Mouse (Mus musculus) spleen, postnatal 4 days (tissue): Measurements from ENCODE around the gene Rabgap1l.
A peak's percentile ranks its signal among the peaks of the same experiment; 100 is the strongest.

Experiments used
- DNase-seq, 2 experiments: peaks; one replicate each; pipeline ENCODE4 v3.0.0; 2022; ENCODE audit warnings: low spot score in 2 of 2

Rabgap1l gene

DNA sequence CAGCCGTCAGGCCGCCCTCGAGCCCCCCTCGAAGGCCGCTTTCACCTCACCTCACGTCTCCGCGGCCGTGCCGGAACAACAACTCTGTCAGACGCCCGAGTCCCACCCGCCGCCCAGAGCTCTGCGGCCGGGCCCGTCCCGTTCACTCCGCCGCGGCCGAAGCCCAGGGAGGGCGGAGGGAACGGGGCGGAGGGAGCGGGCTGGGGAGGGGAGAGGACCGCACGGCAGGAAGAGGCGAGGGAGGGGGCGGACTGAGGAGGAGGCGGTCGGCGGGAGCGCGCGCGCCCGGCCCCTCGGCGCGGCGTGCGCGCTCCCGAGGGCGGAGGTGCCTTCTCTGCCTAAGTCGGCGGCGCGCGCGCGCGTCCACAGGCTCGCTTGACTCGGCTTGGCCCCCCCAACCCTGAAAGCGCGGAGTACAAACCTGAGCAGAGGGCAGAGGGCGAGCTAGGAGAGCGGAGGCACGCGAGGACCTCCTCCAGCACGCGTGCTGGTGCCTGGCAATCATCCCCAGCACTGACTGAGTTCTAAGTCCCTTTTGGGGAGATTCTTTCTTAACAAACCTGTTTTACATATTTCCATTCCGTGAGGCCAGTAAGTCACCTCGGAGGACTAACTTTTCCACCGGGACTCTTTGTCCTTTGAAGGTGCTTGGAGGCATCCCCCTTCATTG lies at the start of gene Rabgap1l:
Rabgap1l (minus strand) TSS at position 526 of the 670 bp plus-strand sequence.
- DNase-seq, result peak; percentile 87 to 94

- DNase-seq, result no peak
Measured at GRCm38 (mm10) chr1:160842567-160842966, 49.6 kb upstream of the Rabgap1l start.

DNA sequence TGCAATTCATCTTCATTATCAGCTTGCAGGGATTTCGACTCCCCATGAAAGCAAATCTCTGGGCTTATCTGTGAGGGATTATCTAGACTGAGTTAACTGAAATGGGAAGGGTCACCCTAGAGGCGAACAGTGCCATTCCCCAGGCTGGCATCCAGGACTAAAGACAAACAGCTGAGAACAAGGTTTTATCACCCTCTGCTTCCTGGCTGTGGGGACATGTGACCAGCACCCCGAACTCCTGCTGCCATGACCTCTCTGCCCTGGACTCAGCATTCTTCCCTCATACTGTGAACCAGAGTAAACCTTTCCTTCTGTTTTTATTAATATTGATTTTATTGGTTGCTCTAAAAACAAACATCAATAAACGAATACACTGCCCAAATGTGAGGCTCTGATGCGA lies 47.6 kb upstream of the Rabgap1l start:
- DNase-seq, result peak in 1 of 2 experiments; percentile 40

DNA sequence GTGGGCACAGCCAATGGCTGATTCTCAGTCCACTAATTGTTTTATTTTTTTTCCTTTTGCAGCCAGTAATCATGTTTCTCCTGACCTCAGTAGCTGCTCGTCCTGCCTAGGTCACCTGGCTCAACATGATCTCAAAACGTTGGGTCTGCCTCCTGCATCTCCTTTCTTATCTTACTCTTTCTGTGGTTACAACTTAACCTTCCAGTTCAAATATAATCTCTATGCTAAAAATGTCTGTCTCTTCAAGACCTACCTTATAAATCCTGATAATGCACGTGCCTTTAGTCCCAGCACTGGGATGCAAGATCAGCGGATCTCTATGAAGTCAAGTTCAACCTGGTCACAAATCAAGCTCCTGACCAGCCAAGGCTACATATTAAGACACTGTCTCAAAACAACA lies 46.1 kb upstream of the Rabgap1l start:
- DNase-seq, result peak in 1 of 2 experiments; percentile 26

GRCm38 (mm10) chr1:160834446-160834845 lies 41.4 kb upstream of the Rabgap1l start:
- DNase-seq, result peak in 1 of 2 experiments; percentile 34

GRCm38 (mm10) chr1:160832267-160833021 lies 39.4 kb upstream of the Rabgap1l start:
- DNase-seq, result peak in 1 of 2 experiments; percentile 44

- peak in 1 of 2 experiments; percentile 41 for DNase-seq
Measured at GRCm38 (mm10) chr1:160830608-160831498, 37.8 kb upstream of the Rabgap1l start.

DNA sequence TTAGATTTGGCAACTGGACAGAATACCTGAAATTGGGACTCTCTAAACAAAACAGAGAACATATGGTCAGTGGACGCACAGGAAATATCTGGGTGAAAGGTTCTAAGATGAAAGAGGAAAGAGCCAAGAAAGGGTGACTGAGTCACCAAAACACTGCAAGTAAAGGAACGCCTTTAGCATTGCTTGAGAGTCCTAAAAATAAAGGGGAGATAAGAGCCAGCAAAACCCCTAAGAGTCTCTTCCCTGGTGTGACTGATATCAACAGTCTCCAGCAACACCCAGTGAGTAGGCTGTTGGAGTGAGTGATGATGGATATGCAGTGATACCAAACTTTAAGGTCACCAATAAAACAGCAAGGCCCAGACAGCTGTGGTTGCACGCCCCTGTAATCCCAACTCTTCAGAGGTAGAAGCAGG lies 32.4 kb upstream of the Rabgap1l start:
- peak in 1 of 2 experiments; percentile 51 for DNase-seq

GRCm38 (mm10) chr1:160823638-160824037 lies 30.6 kb upstream of the Rabgap1l start:
- DNase-seq, result no peak

- DNase-seq, result no peak
Measured at GRCm38 (mm10) chr1:160814198-160814597, 21.2 kb upstream of the Rabgap1l start.

- DNase-seq, result no peak
Measured at GRCm38 (mm10) chr1:160812428-160812827, 19.4 kb upstream of the Rabgap1l start.

GRCm38 (mm10) chr1:160811930-160812329 lies 18.9 kb upstream of the Rabgap1l start:
- no peak for DNase-seq

- no peak for DNase-seq
Measured at GRCm38 (mm10) chr1:160805268-160805667, 12.3 kb upstream of the Rabgap1l start.

DNA sequence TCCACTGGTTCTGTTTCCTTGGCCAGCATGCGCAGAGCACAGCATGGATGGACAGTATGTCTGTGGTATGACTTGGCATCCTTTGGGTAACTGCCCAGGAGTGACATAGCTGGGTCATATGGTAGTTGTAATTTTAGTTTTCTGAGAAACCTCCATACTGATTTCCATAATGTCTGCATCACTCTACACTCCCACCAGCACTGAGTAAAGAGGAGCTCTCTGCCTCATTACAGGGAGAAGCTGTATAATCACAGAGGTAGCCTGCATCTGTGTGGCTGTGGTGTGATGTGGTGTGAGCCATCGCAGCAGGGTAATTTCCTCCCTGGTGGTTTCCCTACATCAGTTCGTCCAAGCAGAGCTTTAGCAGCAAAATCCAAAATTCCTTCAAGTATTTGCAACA lies 7.0 kb upstream of the Rabgap1l start:
- DNase-seq, result no peak

- no peak for DNase-seq
Measured at GRCm38 (mm10) chr1:160795016-160795415, 2.0 kb upstream of the Rabgap1l start.

DNA sequence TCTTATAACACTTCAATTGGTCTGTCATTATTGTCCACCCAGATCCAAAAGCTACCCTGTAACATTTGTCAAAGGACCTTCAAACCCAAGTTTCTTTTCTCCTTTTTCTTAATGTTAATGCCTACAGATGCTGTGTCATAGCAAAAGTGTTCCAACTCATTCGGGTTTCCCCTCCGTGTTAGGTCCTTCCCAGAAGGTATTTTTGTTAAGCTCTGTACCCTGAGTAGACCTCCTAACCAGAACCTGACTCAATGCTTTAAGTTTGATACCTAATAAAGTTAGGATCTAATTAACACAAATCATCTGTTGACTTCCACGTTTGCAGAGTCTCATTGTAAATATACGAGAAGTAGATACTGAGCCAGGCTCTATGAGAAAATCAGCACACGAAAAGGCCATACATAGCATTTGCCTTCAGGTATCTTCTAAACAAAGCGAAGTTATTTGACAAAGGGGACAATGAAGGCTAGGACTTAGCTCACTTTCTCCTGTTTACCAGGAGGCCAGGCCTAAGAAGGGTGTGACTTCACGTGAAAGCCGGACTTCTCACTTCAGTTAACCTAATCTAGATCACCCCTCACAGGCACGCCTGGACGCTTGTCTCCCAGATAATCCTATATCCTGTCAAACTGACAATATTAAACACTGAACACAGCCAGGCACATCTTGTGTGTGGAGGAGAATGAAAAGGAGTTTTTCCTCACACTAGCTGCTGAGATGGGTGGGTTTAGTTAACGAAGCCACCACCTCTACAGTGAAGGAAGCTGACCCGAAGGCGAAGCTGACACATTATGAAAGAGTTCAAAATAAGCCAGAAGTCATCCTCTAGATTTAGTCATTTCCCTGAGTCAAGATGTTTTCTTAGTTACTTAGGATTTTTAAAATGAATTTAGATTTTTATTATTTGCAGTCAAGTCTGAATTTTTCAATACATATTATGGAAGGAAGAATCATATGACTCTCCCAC lies 1.1 kb upstream of the Rabgap1l start:
- DNase-seq, result peak; percentile 55 to 69

DNA sequence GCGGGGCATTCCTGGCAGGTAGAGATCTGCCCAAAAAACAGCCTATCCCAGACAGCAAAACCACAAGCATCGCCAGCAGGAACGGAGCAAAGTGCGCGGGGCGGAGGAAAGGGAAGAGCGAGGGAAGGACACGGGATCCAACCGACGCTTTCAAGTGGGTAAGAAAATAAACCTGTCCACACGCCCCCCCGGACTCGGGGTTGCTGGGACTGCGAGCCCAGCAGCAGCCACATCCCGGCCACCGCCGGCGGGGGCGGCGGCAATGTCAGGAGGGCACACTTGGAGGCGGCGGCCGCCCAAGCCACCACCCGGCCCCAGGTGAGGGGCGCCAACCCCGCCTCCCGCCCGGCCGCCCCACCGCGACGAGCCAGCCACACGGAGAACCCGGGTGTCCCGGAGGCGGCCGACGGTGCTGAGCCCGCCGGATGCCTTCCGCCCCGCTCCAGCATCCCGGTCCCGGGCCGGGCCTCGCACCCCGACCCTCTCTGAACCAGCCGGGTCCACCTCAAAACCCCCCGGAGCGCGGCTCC lies 790 bp downstream of the Rabgap1l start:
- DNase-seq, result peak; percentile 56 to 82

DNA sequence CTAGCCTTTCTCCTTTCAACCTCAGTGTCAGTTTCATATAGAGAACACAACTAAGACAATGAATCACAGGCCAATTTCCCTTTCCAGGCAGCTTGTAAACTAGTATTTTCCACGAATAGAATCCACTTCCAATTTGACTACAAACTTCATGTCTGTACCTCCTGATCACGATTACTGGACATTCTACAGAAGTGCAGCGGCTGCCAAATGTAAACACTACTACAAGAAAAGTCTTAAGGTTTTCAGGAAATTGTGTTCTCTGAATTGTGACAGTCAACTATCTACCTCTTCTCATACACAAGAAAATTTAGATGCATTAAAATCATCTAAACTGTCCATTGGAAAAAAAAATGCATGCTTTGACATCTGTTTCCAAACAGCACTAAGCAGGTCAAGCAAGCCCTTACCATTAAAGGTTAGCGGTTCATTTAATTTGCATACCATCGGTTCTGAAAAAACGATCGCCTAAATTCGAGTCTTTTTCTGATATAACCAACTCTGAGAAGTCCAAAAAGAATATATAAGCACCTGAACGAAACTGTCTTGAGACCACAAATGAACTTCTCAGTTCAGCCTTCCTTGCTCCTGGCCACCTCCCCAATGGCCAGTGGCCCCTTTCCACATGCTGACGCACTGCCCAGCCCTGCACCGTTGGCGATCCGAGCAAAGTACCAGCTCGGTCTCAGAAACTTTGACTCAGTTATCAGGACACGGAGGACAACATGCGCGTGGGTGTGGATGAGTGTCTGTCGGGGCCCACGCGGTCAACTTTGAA lies 1.4 kb downstream of the Rabgap1l start:
- DNase-seq, result no peak

DNA sequence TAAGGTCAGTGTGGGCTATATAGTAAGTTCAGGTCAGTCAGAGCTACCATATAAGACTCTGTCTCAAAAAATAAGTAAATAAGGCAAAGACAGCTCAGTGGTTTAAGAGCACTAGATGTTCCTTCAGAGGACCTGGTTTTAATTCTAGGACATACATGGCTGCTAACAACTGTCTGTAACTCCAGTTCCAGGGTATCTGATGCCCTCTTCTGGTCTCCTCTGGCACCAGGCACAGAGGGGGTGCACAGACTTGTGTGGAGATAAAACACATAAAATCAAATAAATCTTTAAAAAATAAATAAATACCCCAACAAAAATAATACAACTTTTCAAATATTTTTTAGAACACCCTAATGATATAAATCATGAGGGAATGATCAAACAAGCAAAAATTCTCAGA lies 2.4 kb downstream of the Rabgap1l start:
- DNase-seq, result no peak

- no peak for DNase-seq
Measured at GRCm38 (mm10) chr1:160789876-160790275, 3.1 kb downstream of the Rabgap1l start.
